Mouse (Mus musculus) ES-Bruce4 (cell line): Measurements from ENCODE around the gene Sigmar1. TPM values are rescaled to one million over a fixed set of nuclear protein-coding genes. Genes with fewer than 3 reads are reported as not detected.
"Not testable (repeated sequence)": the region's sequence is repeated elsewhere in the genome, so short reads cannot be mapped to it uniquely, and the experiment has no call there.

Experiments used
- H3K27ac ChIP-seq: 2 replicates; pipeline ENCODE4 v1.5.1; 2012; ENCODE audit warnings: low read length, inconsistent platforms; ENCODE audit not compliant: insufficient read depth
- H3K27me3 ChIP-seq: 2 replicates; pipeline ENCODE4 v1.6.1; 2012; ENCODE audit warnings: mild to moderate bottlenecking, low read length, inconsistent platforms; ENCODE audit not compliant: control insufficient read depth, poor library complexity, insufficient read depth, severe bottlenecking
- H3K36me3 ChIP-seq: 2 replicates; pipeline ENCODE4 v1.6.1; 2012; ENCODE audit warnings: inconsistent platforms, mild to moderate bottlenecking, low read length, moderate library complexity; ENCODE audit not compliant: control insufficient read depth, poor library complexity, insufficient read depth, severe bottlenecking
- H3K4me1 ChIP-seq: one replicate; pipeline ENCODE4 v1.8.1; 2011; ENCODE audit warnings: low read length; ENCODE audit not compliant: control insufficient read depth, insufficient read depth
- H3K4me3 ChIP-seq: 2 replicates; pipeline ENCODE4 v1.5.1; 2011; ENCODE audit warnings: low read depth, mild to moderate bottlenecking, low read length
- H3K9ac ChIP-seq: 2 replicates; pipeline ENCODE4 v1.6.1; 2012; ENCODE audit warnings: low read depth, mild to moderate bottlenecking, inconsistent platforms; ENCODE audit not compliant: poor library complexity, severe bottlenecking
- H3K9me3 ChIP-seq: replicated peaks from 2 replicates; pipeline ENCODE4 v1.6.1; 2012; ENCODE audit warnings: mild to moderate bottlenecking, low read length, inconsistent platforms; ENCODE audit not compliant: control insufficient read depth, poor library complexity, insufficient read depth, severe bottlenecking
- CTCF ChIP-seq: IDR thresholded peaks from one replicate; pipeline ENCODE4 v1.8.1; 2011; ENCODE audit warnings: low read depth, low read length
- EP300 ChIP-seq: IDR thresholded peaks from 2 replicates; pipeline ENCODE4 v1.6.1; 2011; ENCODE audit warnings: low read depth, low read length; ENCODE audit not compliant: insufficient read depth
- POLR2A ChIP-seq: IDR thresholded peaks from one replicate; pipeline ENCODE4 v1.8.1; 2011; ENCODE audit warnings: low read length; ENCODE audit not compliant: insufficient read depth
- polyA plus RNA-seq: library from polyadenylated mRNA; stranded (reverse); fragments of >200 nt; gene quantifications from 2 replicates; pipeline ENCODE4 v1.2.4, GENCODE M21; 2011; ENCODE audit warnings: low read depth; ENCODE audit not compliant: missing spikeins, insufficient read depth, insufficient read length

Gene Sigmar1
- polyA plus RNA-seq, 1 experiment: 62.6 TPM

- not testable (repeated sequence) for H3K27me3 ChIP-seq, H3K9ac ChIP-seq, H3K9me3 ChIP-seq, H3K4me1 ChIP-seq, H3K27ac ChIP-seq, H3K36me3 ChIP-seq
- H3K4me3 ChIP-seq: peak overlapping the region; percentile 50
Measured at GRCm38 (mm10) chr4:41772946-41773345, 17.0 kb upstream of the Sigmar1 start.

GRCm38 (mm10) chr4:41767301-41767700, 11.3 kb upstream of the Sigmar1 start:
- not testable (repeated sequence) for H3K27me3 ChIP-seq, H3K36me3 ChIP-seq, H3K4me3 ChIP-seq, H3K9me3 ChIP-seq, H3K4me1 ChIP-seq, H3K27ac ChIP-seq, H3K9ac ChIP-seq

- H3K9me3 ChIP-seq, H3K27ac ChIP-seq, H3K9ac ChIP-seq, H3K4me3 ChIP-seq, H3K27me3 ChIP-seq, H3K4me1 ChIP-seq, H3K36me3 ChIP-seq: not testable (repeated sequence)
Measured at GRCm38 (mm10) chr4:41763176-41763575, 7.2 kb upstream of the Sigmar1 start.

- H3K9me3 ChIP-seq, H3K9ac ChIP-seq, H3K4me1 ChIP-seq, H3K27ac ChIP-seq, H3K36me3 ChIP-seq, H3K27me3 ChIP-seq: not testable (repeated sequence)
- H3K4me3 ChIP-seq: 0 out of 2 replicates have a peak overlapping the region, but pooled peaks have one; percentile 1
Measured at GRCm38 (mm10) chr4:41762688-41763114, 6.7 kb upstream of the Sigmar1 start.

- H3K27ac ChIP-seq: no peak overlapping the region
- peak overlapping the region; percentile 18; the same call in 1 of the 2 replicates for H3K9ac ChIP-seq
- TF ChIP-seq EP300 (no peak), POLR2A (no peak), CTCF (no peak)
Measured at GRCm38 (mm10) chr4:41762099-41762687, 6.2 kb upstream of the Sigmar1 start.

GRCm38 (mm10) chr4:41761680-41762079, 5.7 kb upstream of the Sigmar1 start:
- H3K9ac ChIP-seq: 0 out of 2 replicates have a peak overlapping the region, but pooled peaks have one; percentile 18
- peaks cover 8% of the 10 kb centered on the region for H3K36me3 ChIP-seq
- H3K9me3 ChIP-seq: no peaks in the 10 kb centered on the region
- no peak for TF ChIP-seq POLR2A
- no peak for TF ChIP-seq CTCF
- no peak for TF ChIP-seq EP300
- no peaks in the 10 kb centered on the region for H3K27me3 ChIP-seq
- H3K27ac ChIP-seq: no peak overlapping the region
- H3K4me3 ChIP-seq: no peak overlapping the region
- peaks cover 3% of the 10 kb centered on the region for H3K4me1 ChIP-seq

More at GRCm38 (mm10) chr4:41762099-41762687, 6.2 kb upstream of the Sigmar1 start:
- H3K36me3 ChIP-seq: peaks cover 8% of the 10 kb centered on the region
- H3K4me1 ChIP-seq: peaks cover 3% of the 10 kb centered on the region
- no peaks in the 10 kb centered on the region for H3K27me3 ChIP-seq
- H3K9me3 ChIP-seq: no peaks in the 10 kb centered on the region
- 0 out of 2 replicates have a peak overlapping the region, but pooled peaks have one; percentile 1 for H3K4me3 ChIP-seq

GRCm38 (mm10) chr4:41760911-41761310, 5.0 kb upstream of the Sigmar1 start:
- TF ChIP-seq CTCF: no peak
- no peak for TF ChIP-seq EP300
- no peak for TF ChIP-seq POLR2A
- H3K27me3 ChIP-seq: no peaks in the 10 kb centered on the region
- H3K9me3 ChIP-seq: no peaks in the 10 kb centered on the region
- no peak overlapping the region for H3K27ac ChIP-seq
- H3K36me3 ChIP-seq: peaks cover 8% of the 10 kb centered on the region
- peaks cover 3% of the 10 kb centered on the region for H3K4me1 ChIP-seq
- H3K4me3 ChIP-seq: no peak overlapping the region
- H3K9ac ChIP-seq: no peak overlapping the region
